Mouse (Mus musculus): ENCODE measurements at regions not wholly inside any gene's neighbourhood (a gene's known extent, or its start where the extent isn't known, plus 50 kb on each side); places are given as distances from the start of the nearest gene placed in this dataset.

GRCm38 (mm10) chr9:67633026-67633741, 73.7 kb upstream of the Tln2 start:
- Histone ChIP-seq H3K9me3 (replicated peaks; ENCODE audit: low read length) (no peaks in the 10 kb centered on the region), H3K27ac (0 out of 2 replicates have a peak overlapping the region, but pooled peaks have one; percentile 19), H3K4me3 (replicated peaks; ENCODE audit: low read depth, low read length) (peak overlapping the region; percentile 90), H3K9ac (ENCODE audit: low read depth, low read length) (peak overlapping the region; percentile 84), H3K4me1 (replicated peaks; ENCODE audit: insufficient read depth, low read length) (peaks cover 12% of the 10 kb centered on the region), H3K27me3 (ENCODE audit: insufficient read depth, low read length) (no peaks in the 10 kb centered on the region), H3K4me2 (ENCODE audit: low read length) (peak overlapping the region; percentile 98), H3K36me3 (ENCODE audit: insufficient read depth, low read length) (no peaks in the 10 kb centered on the region)
- no peak for TF ChIP-seq CTCF (IDR thresholded peaks at IDR 0.05; ENCODE audit: low read depth)
- DNase-seq (ENCODE audit: low spot score), result peak; percentile 62
- WGBS, result under 1% methylated on average over 50 of the region's 50 CpGs
- 0 out of 2 replicates have a peak, but pooled peaks have one; percentile 22 for ATAC-seq (replicated peaks; ENCODE audit: low FRiP score, low read depth)

- ATAC-seq (replicated peaks; ENCODE audit: low FRiP score, low read depth), result peak; percentile 77
- Histone ChIP-seq H3K27me3 (ENCODE audit: insufficient read depth, low read length) (no peaks in the 10 kb centered on the region), H3K27ac (peak overlapping the region; percentile 76), H3K36me3 (ENCODE audit: insufficient read depth, low read length) (no peaks in the 10 kb centered on the region), H3K4me1 (replicated peaks; ENCODE audit: insufficient read depth, low read length) (peaks cover 12% of the 10 kb centered on the region), H3K9me3 (replicated peaks; ENCODE audit: low read length) (no peaks in the 10 kb centered on the region), H3K9ac (ENCODE audit: low read depth, low read length) (peak overlapping the region; percentile 84), H3K4me3 (replicated peaks; ENCODE audit: low read depth, low read length) (peak overlapping the region; percentile 90), H3K4me2 (ENCODE audit: low read length) (peak overlapping the region; percentile 98)
- TF ChIP-seq CTCF (IDR thresholded peaks at IDR 0.05; ENCODE audit: low read depth), result no peak
- WGBS, result under 1% methylated on average over 61 of the region's 61 CpGs
- DNase-seq (ENCODE audit: low spot score), result peak; percentile 76
Observed at GRCm38 (mm10) chr9:67633761-67634441, 74.4 kb upstream of the Tln2 start.

- no peak overlapping the region for H3K9ac ChIP-seq (ENCODE audit: low read depth, low read length)
- H3K27me3 ChIP-seq (ENCODE audit: insufficient read depth, low read length), result no peaks in the 10 kb centered on the region
- H3K4me2 ChIP-seq (ENCODE audit: low read length), result no peak overlapping the region
- no peaks in the 10 kb centered on the region for H3K9me3 ChIP-seq (replicated peaks; ENCODE audit: low read length)
- H3K27ac ChIP-seq, result no peak overlapping the region
- DNase-seq (ENCODE audit: low spot score) (no peak), ATAC-seq (replicated peaks; ENCODE audit: low FRiP score, low read depth) (no peak)
- no peak overlapping the region for H3K4me3 ChIP-seq (replicated peaks; ENCODE audit: low read depth, low read length)
- WGBS, result 97% methylated on average over 2 of the region's 2 CpGs
- H3K4me1 ChIP-seq (replicated peaks; ENCODE audit: insufficient read depth, low read length), result no peaks in the 10 kb centered on the region
- no peak for TF ChIP-seq CTCF (IDR thresholded peaks at IDR 0.05; ENCODE audit: low read depth)
- H3K36me3 ChIP-seq (ENCODE audit: insufficient read depth, low read length), result no peaks in the 10 kb centered on the region
Observed at GRCm38 (mm10) chr9:67646820-67647219, 87.3 kb upstream of the Tln2 start.

- H3K4me1 ChIP-seq (replicated peaks; ENCODE audit: insufficient read depth, low read length), result no peaks in the 10 kb centered on the region
- no peak overlapping the region for H3K9ac ChIP-seq (ENCODE audit: low read depth, low read length)
- no peak for TF ChIP-seq CTCF (IDR thresholded peaks at IDR 0.05; ENCODE audit: low read depth)
- H3K27me3 ChIP-seq (ENCODE audit: insufficient read depth, low read length), result no peaks in the 10 kb centered on the region
- ATAC-seq (replicated peaks; ENCODE audit: low FRiP score, low read depth) (no peak), DNase-seq (ENCODE audit: low spot score) (no peak)
- no peak overlapping the region for H3K27ac ChIP-seq
- no peaks in the 10 kb centered on the region for H3K9me3 ChIP-seq (replicated peaks; ENCODE audit: low read length)
- no peaks in the 10 kb centered on the region for H3K36me3 ChIP-seq (ENCODE audit: insufficient read depth, low read length)
- no peak overlapping the region for H3K4me2 ChIP-seq (ENCODE audit: low read length)
- no peak overlapping the region for H3K4me3 ChIP-seq (replicated peaks; ENCODE audit: low read depth, low read length)
Observed at GRCm38 (mm10) chr9:67664773-67665172, 94.5 kb upstream of the C2cd4b start.

- Histone ChIP-seq H3K4me2 (ENCODE audit: low read length) (no peak overlapping the region), H3K4me1 (replicated peaks; ENCODE audit: insufficient read depth, low read length) (no peaks in the 10 kb centered on the region), H3K27ac (no peak overlapping the region), H3K36me3 (ENCODE audit: insufficient read depth, low read length) (no peaks in the 10 kb centered on the region), H3K27me3 (ENCODE audit: insufficient read depth, low read length) (no peaks in the 10 kb centered on the region), H3K4me3 (replicated peaks; ENCODE audit: low read depth, low read length) (no peak overlapping the region), H3K9me3 (replicated peaks; ENCODE audit: low read length) (no peaks in the 10 kb centered on the region), H3K9ac (ENCODE audit: low read depth, low read length) (no peak overlapping the region)
- DNase-seq (ENCODE audit: low spot score) (peak; percentile 67), ATAC-seq (replicated peaks; ENCODE audit: low FRiP score, low read depth) (no peak)
- WGBS, result 38% methylated on average over 12 of the region's 12 CpGs
- no peak for TF ChIP-seq CTCF (IDR thresholded peaks at IDR 0.05; ENCODE audit: low read depth)
Observed at GRCm38 (mm10) chr9:67670261-67671020, 88.8 kb upstream of the C2cd4b start.

GRCm38 (mm10) chr9:67676906-67677305, 82.3 kb upstream of the C2cd4b start:
- no peak overlapping the region for H3K4me2 ChIP-seq (ENCODE audit: low read length)
- H3K9ac ChIP-seq (ENCODE audit: low read depth, low read length), result no peak overlapping the region
- no peaks in the 10 kb centered on the region for H3K36me3 ChIP-seq (ENCODE audit: insufficient read depth, low read length)
- 41% methylated on average over 1 of the region's 1 CpGs for WGBS
- ATAC-seq (replicated peaks; ENCODE audit: low FRiP score, low read depth) (no peak), DNase-seq (ENCODE audit: low spot score) (no peak)
- H3K4me3 ChIP-seq (replicated peaks; ENCODE audit: low read depth, low read length), result no peak overlapping the region
- H3K4me1 ChIP-seq (replicated peaks; ENCODE audit: insufficient read depth, low read length), result no peaks in the 10 kb centered on the region
- no peak overlapping the region for H3K27ac ChIP-seq
- TF ChIP-seq CTCF (IDR thresholded peaks at IDR 0.05; ENCODE audit: low read depth), result no peak
- H3K9me3 ChIP-seq (replicated peaks; ENCODE audit: low read length), result no peaks in the 10 kb centered on the region
- no peaks in the 10 kb centered on the region for H3K27me3 ChIP-seq (ENCODE audit: insufficient read depth, low read length)
